Mouse (Mus musculus) lung, postnatal 0 days (tissue): ENCODE results near the gene Igf2bp3.

Experiments
- CTCF ChIP-seq: IDR thresholded peaks from 2 replicates; pipeline ENCODE4 v1.5.1; 2016; ENCODE audit warnings: antibody characterized with exemption, mild to moderate bottlenecking
- EP300 ChIP-seq: IDR thresholded peaks from 2 replicates; pipeline ENCODE4 v1.6.1; 2016; ENCODE audit warnings: antibody characterized with exemption, mild to moderate bottlenecking, control low read depth

- no peak for TF ChIP-seq CTCF
- no peak for TF ChIP-seq EP300
These were observed 37.5 kb upstream of the Igf2bp3 start for GRCm38 (mm10) chr6:49252207-49252606.
